Mouse (Mus musculus) neural tube, embryonic 11.5 days (tissue): ENCODE measurements around the gene Nceh1. TPM values are rescaled to one million over a fixed set of nuclear protein-coding genes. Genes with fewer than 3 reads are reported as not detected.

Source experiments
- ATAC-seq: fragments of 200-750 bp; cut with Nextera tagmentation; 2 replicates; pipeline ENCODE4 v1.8.0; 2017; ENCODE audit warnings: moderate number of reproducible peaks, mild to moderate bottlenecking, moderate TSS enrichment, moderate library complexity; ENCODE audit not compliant: insufficient read depth, low FRiP score, low TSS enrichment
- DNase-seq: peaks from one replicate; pipeline ENCODE4 v3.0.0-alpha.2; 2015; ENCODE audit warnings: low spot score
- H3K27ac ChIP-seq: fragments of 300-500 bp; sonication (generic); 2 replicates; pipeline ENCODE4 v1.5.1; 2014; ENCODE audit warnings: low read depth, mild to moderate bottlenecking, low read length
- H3K27me3 ChIP-seq: fragments of 300-500 bp; sonication (generic); 2 replicates; pipeline ENCODE4 v1.6.1; 2014; ENCODE audit warnings: mild to moderate bottlenecking, low read length, mixed read lengths; ENCODE audit not compliant: control insufficient read depth, insufficient read depth
- H3K36me3 ChIP-seq: fragments of 300-500 bp; sonication (generic); 2 replicates; pipeline ENCODE4 v1.6.1; 2014; ENCODE audit warnings: mild to moderate bottlenecking, low read length, moderate library complexity, mixed read lengths; ENCODE audit not compliant: control insufficient read depth, insufficient read depth
- H3K4me1 ChIP-seq: fragments of 300-500 bp; sonication (generic); 2 replicates; pipeline ENCODE4 v1.6.1; 2014; ENCODE audit warnings: low read length, mixed read lengths; ENCODE audit not compliant: control insufficient read depth, insufficient read depth
- H3K4me2 ChIP-seq: fragments of 300-500 bp; sonication (generic); 2 replicates; pipeline ENCODE4 v1.6.1; 2014; ENCODE audit warnings: low read depth, mild to moderate bottlenecking, moderate library complexity
- H3K4me3 ChIP-seq: fragments of 300-500 bp; sonication (generic); 2 replicates; pipeline ENCODE4 v1.5.1; 2014; ENCODE audit warnings: low read depth, low read length
- H3K9ac ChIP-seq: fragments of 300-500 bp; sonication (generic); 2 replicates; pipeline ENCODE4 v1.6.1; 2014; ENCODE audit warnings: mild to moderate bottlenecking, low read length
- H3K9me3 ChIP-seq: fragments of 300-500 bp; sonication (generic); 2 replicates; pipeline ENCODE4 v1.6.1; 2016; ENCODE audit warnings: low read length; ENCODE audit not compliant: control insufficient read depth
- WGBS: fragments of 180-500 bp; shearing (Covaris S2); extraction: QIAGEN DNeasy Blood & Tissue Kit; methylation state at CpG from one replicate; pipeline ENCODE4 v1.1.7; 2014; 5-methylcytosine and 5-hydroxymethylcytosine counted together
- polyA plus RNA-seq: library from polyadenylated mRNA; unstranded; fragments of >200 nt; fragmentation: Nextera tagmentation; extraction: Ambion mirVana; gene quantifications from 2 replicates; pipeline ENCODE4 v1.2.1, GENCODE M21; 2014

Gene Nceh1
- polyA plus RNA-seq, 1 experiment from 2014 or later, result 4.0 TPM

DNA sequence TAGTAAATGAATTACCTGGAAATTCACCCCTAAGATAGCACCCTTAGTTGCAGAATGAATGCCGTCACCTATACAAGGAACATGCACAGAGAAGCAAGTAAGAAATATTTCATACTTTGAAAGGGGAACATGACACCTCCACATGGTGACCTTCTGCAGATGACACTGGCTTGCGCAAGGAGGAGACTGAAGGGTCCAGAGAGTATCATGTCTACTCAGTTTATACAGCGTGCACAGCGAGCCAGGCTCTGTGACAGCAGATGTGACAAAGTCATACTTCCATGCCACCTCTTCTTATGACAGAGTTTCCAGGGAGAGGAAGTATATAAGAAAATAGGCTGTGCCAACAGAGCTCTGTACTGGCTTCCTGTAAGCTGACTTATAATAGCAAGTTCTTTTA is 128.7 kb downstream of the Nceh1 start:
- no peak overlapping the region for H3K27ac ChIP-seq
- H3K9me3 ChIP-seq, result no peaks in the 10 kb centered on the region
- WGBS, result 87% methylated on average over 4 of the region's 4 CpGs
- no peak overlapping the region for H3K4me3 ChIP-seq
- no peak overlapping the region for H3K9ac ChIP-seq
- ATAC-seq (no peak), DNase-seq (no peak)
- no peaks in the 10 kb centered on the region for H3K27me3 ChIP-seq
- no peak overlapping the region for H3K4me2 ChIP-seq
- H3K36me3 ChIP-seq, result no peaks in the 10 kb centered on the region
- H3K4me1 ChIP-seq, result no peaks in the 10 kb centered on the region

DNA sequence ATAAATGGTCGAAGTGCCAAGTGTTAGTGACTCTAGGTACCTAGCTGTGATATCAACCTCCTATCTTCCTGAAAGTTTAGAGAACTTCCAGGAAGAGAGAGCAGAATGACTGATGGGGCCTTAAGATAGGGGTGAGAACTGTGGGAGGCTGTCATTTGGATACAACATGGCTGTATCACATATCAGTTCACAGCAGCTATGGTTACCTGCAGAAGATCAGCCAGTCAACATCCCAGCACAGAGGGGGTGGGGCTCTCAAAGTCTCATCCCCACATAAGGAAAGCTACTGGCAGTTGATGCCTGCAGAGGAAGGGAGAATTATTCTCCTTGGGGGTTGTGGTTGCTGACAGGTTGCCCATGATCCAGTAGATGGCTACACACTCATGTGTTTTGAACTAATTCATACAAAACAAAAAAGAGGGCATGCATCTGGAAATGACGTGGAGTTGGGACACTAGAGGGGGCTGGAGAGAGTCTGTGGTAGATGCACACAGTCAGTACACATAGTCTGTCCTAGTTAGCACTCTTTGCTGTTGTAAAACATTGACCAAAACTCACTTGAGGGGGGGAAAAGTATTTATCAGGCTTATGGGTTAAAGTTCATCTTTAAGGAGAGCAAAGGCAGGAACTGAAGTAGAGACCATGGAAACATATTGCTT is 131.9 kb downstream of the Nceh1 start:
- Histone ChIP-seq H3K27ac (no peak overlapping the region), H3K36me3 (no peaks in the 10 kb centered on the region), H3K4me3 (no peak overlapping the region), H3K27me3 (no peaks in the 10 kb centered on the region), H3K4me1 (no peaks in the 10 kb centered on the region), H3K9me3 (no peaks in the 10 kb centered on the region), H3K9ac (no peak overlapping the region), H3K4me2 (no peak overlapping the region)
- no peak for DNase-seq
- 69% methylated on average over 2 of the region's 2 CpGs for WGBS
- ATAC-seq, result no peak

- DNase-seq (no peak), ATAC-seq (no peak)
- Histone ChIP-seq H3K36me3 (no peaks in the 10 kb centered on the region), H3K27ac (no peak within 1 kb of the TSS), H3K9ac (no peak within 1 kb of the TSS), H3K4me3 (no peak within 1 kb of the TSS), H3K27me3 (no peaks in the 10 kb centered on the region), H3K4me1 (no peaks in the 10 kb centered on the region), H3K9me3 (no peaks in the 10 kb centered on the region), H3K4me2 (no peak within 1 kb of the TSS)
- 80% methylated on average over 9 of the region's 9 CpGs for WGBS
Observed at GRCm38 (mm10) chr3:27316559-27317287, 134.0 kb downstream of the Nceh1 start, which contains the start of gene Tnfsf10. Tnfsf10 (plus strand) TSS chr3:27317028.

- DNase-seq, result no peak
- H3K27ac ChIP-seq, result no peak overlapping the region
- H3K36me3 ChIP-seq, result no peaks in the 10 kb centered on the region
- ATAC-seq, result no peak
- H3K27me3 ChIP-seq, result no peaks in the 10 kb centered on the region
- H3K4me1 ChIP-seq, result no peaks in the 10 kb centered on the region
- no peak overlapping the region for H3K4me2 ChIP-seq
- 86% methylated on average over 4 of the region's 4 CpGs for WGBS
- H3K4me3 ChIP-seq, result no peak overlapping the region
- no peak overlapping the region for H3K9ac ChIP-seq
- no peaks in the 10 kb centered on the region for H3K9me3 ChIP-seq
Observed at GRCm38 (mm10) chr3:27317288-27318024, 134.7 kb downstream of the Nceh1 start.

- H3K36me3 ChIP-seq, result no peaks in the 10 kb centered on the region
- H3K4me1 ChIP-seq, result no peaks in the 10 kb centered on the region
- no peaks in the 10 kb centered on the region for H3K27me3 ChIP-seq
- no peaks in the 10 kb centered on the region for H3K9me3 ChIP-seq
- ATAC-seq, result no peak
- H3K4me2 ChIP-seq, result no peak overlapping the region
- H3K27ac ChIP-seq, result no peak overlapping the region
- H3K4me3 ChIP-seq, result no peak overlapping the region
- no peak for DNase-seq
- WGBS, result no CpG with 5 or more reads among the region's 1 CpGs
- H3K9ac ChIP-seq, result no peak overlapping the region
Observed at GRCm38 (mm10) chr3:27319650-27320049, 136.9 kb downstream of the Nceh1 start.

GRCm38 (mm10) chr3:27320613-27321495 is 138.1 kb downstream of the Nceh1 start:
- no peak overlapping the region for H3K4me3 ChIP-seq
- 83% methylated on average over 9 of the region's 9 CpGs for WGBS
- H3K4me1 ChIP-seq, result no peaks in the 10 kb centered on the region
- DNase-seq, result no peak
- H3K4me2 ChIP-seq, result no peak overlapping the region
- no peaks in the 10 kb centered on the region for H3K27me3 ChIP-seq
- no peak for ATAC-seq
- H3K27ac ChIP-seq, result no peak overlapping the region
- no peaks in the 10 kb centered on the region for H3K36me3 ChIP-seq
- H3K9me3 ChIP-seq, result no peaks in the 10 kb centered on the region
- H3K9ac ChIP-seq, result no peak overlapping the region

DNA sequence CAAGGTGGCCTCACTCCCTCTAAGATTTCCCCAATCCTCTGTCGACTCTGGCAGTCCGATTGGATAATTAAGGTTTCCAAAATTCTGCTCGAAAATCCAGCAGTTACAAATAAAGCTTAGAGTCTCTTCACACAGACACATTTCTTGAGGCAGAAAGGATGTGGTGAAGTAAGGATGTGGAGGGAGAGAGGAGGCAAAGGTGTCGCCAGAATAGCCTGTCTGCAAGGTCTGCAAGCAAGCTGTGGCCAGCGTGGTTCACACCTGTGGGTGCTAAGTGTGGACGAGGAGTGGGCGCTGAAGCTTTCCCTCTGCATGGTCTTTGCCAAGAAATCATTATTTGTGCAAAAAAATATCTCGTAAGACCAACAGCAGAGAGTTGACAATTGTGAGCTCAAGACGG is 139.8 kb downstream of the Nceh1 start:
- no peak overlapping the region for H3K27ac ChIP-seq
- no peak overlapping the region for H3K4me2 ChIP-seq
- DNase-seq (no peak), ATAC-seq (no peak)
- no peaks in the 10 kb centered on the region for H3K4me1 ChIP-seq
- H3K27me3 ChIP-seq, result no peaks in the 10 kb centered on the region
- H3K4me3 ChIP-seq, result no peak overlapping the region
- no peak overlapping the region for H3K9ac ChIP-seq
- 83% methylated on average over 9 of the region's 9 CpGs for WGBS
- H3K9me3 ChIP-seq, result no peaks in the 10 kb centered on the region
- H3K36me3 ChIP-seq, result no peaks in the 10 kb centered on the region

DNA sequence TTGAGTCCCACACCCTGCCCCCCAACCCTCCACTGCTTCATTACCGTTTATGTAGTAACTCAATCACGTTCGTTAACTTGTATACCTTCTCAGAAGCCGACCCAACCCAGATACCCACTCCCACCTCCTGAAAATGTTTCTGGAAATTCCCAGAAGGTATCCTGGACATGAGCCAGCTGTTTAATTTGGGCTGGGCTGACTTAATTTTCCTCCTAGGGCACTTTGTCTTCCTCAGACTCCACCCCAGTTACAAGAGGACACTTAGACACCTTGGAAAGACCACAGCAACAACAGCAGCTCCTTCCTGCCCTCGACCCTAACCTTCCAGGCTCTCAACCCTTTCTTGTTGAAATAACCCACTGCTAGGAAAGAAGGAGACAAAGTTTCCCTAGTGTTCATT is 140.8 kb downstream of the Nceh1 start:
- WGBS, result 87% methylated on average over 5 of the region's 5 CpGs
- no peaks in the 10 kb centered on the region for H3K4me1 ChIP-seq
- H3K4me3 ChIP-seq, result no peak overlapping the region
- DNase-seq, result no peak
- H3K9ac ChIP-seq, result no peak overlapping the region
- no peaks in the 10 kb centered on the region for H3K36me3 ChIP-seq
- no peak overlapping the region for H3K4me2 ChIP-seq
- no peaks in the 10 kb centered on the region for H3K27me3 ChIP-seq
- ATAC-seq, result no peak
- H3K27ac ChIP-seq, result no peak overlapping the region
- H3K9me3 ChIP-seq, result no peaks in the 10 kb centered on the region
